Mouse (Mus musculus) kidney, postnatal 10 days (tissue): ENCODE results near the gene Foxf1.

Source experiments
- DNase-seq: peaks from one replicate; pipeline ENCODE4 v3.0.0; 2021; ENCODE audit warnings: mixed read lengths

Gene Foxf1

DNA sequence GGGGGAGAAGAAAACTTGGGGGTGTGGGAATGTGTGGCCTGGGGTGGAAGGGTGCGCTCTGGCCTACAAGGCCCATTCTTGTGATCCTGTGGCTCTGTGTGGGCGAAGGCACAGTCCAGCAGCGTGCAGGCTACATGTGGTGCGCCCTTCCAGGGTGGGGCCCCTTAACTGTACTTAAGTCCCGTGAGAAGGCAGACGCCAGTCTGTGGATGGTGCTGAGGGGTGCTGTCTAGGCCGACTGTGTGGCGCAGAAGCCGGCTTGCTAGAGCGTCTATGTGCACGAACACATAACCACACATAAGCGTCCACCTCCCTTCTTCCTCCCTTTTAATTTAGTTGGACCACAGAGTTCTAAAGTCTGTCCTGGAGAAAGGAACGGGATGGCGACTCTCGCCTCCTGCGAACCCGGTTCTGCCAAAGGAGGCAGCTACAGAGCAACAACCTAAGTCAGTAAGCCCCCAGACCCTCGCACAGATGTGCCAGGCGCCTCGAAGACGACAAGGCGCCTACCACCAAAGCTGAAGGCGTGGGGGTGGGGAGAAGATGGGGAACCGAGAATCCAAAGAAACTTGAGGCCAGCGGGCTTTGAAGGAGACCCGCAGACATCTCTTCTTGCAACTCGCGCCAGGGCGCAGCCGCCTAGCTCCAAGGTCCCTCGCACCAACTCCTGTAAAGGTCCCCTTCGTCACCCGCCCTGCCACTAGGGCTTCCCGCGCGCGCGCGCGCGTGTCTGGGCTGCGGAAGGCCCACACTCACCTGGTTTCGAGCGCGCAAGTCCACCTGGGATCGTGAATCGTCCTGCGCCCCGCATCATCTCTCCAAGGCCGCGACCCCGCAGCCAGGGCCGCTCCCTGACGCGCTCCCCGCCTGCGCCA lies 1.7 kb upstream of the Foxf1 start:
- DNase-seq = no peak

DNA sequence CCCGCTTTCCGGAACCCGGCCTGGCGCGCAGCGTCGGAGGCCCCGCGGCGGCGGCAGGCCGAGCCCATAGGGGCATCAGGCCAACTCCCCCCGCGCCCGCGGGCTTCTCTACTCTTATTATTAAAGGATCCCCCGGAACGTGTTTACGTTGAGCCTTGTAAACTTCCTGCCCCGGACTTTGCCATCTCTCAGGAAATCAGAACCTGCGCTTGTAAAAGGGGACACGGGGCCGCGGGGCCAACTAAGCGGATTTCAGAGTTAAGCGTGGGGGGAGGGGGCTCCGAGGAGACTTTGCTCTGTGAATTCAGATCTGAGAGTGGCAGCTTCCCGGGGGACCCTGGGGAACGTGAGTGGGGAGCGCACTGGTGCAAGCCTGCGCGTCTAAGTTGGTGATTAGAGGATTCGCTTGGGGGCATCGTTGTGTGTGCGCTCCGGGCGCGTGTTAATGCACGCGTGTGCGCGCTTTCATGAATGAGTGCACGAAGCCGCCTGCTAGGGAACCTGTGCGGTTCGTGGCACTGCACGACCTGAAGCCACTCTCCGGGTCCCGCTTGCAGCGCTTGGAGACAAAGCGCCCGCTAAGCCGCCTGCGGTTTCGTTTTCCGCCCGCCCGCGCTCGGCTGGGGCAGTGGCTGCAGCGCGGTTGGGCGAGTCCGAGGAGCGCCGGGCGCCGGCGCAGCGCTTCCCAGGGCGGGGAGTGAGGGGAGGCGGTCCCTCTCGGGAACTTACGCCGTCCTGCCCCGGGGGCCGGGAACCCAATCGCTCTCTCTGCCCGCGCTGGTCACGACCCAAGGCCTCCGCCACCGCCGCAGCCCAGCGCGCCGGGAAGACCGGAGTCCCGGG lies 872 bp upstream of the Foxf1 start:
- DNase-seq = peak; percentile 83

DNA sequence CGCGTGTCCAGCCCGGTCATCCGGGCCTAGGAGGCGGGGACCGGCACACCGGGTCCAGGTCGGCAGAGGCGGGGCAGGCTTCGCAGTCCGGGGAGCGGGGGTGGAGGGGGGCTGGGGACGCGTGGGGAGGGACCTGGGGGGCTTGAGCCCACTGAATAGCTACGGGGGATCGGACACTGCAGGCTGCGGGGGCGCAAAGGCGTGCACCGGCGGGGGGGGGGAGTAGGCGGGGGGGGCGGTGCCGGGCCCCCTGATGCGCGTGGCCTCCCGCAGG lies 313 bp upstream of the Foxf1 start:
- DNase-seq = no peak

DNA sequence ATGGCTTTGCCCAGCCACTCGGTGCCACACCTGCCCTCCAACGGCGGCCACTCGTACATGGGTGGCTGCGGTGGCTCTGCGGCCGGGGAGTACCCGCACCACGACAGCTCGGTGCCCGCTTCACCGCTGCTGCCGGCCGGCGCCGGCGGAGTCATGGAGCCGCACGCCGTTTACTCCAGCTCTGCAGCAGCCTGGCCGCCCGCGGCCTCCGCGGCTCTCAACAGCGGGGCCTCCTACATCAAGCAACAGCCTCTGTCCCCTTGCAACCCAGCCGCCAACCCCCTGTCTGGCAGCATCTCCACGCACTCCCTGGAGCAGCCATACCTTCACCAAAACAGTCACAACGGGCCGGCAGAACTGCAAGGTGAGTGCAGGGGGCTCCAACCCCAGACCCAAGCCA lies 825 bp downstream of the Foxf1 start:
- DNase-seq = no peak

DNA sequence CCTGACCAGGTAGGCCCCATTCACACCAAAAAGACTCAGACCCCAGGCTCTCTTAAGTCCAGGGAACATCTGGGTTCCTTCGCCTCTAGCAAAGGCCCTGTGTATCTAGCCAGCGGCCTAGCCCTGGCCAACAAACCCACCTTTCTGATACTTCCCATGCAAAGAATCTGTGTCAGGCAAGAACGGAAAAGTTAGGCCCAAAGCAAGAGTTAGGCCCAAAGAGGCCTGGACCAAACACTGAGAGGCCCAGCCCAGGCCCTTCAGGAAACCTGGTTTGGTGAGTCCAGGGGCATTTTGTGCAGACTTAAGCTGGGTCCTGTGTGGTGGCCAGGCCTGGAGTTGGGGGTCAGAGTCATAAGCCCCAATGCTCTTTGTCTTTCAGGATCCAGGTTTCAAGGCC lies 1.4 kb downstream of the Foxf1 start:
- no peak for DNase-seq

DNA sequence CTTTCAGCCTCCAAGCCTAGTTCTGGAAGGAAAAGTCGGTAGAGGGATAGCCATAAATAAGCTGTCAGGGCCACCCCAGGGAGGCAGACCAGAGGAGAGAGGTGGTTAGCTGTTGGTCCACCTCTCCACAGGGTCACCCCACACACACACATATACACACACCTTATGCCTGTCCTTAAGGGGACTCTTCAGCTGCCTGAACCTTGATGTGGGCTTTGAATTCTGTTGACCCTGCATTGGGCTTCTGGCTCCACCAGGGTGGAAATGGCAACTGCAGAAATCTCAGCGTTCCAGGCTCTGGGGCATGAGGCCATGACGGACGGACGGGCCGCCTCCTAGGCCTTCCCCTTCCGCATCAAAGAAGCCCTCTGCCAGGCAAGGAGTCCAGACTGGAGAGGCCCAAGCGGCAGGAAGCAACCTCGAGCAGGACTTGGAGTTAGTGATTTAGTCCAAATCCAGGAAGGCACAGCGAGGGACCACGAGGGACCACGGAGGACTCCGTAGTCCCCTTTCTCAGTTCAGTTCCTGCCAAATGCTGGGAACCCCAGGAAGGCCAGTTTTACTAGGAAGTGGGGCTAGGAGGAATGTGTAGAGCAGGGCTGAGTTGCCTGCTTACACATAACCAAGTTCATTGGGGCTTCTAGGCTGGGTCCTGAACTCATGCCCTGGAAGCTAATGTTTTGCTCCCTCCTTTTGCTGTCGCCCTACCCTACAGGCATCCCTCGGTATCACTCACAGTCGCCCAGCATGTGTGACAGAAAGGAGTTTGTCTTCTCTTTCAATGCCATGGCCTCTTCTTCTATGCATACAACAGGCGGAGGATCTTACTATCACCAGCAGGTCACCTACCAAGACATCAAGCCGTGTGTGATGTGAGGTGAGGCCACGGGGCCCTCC lies 2.1 kb downstream of the Foxf1 start:
- DNase-seq = no peak

DNA sequence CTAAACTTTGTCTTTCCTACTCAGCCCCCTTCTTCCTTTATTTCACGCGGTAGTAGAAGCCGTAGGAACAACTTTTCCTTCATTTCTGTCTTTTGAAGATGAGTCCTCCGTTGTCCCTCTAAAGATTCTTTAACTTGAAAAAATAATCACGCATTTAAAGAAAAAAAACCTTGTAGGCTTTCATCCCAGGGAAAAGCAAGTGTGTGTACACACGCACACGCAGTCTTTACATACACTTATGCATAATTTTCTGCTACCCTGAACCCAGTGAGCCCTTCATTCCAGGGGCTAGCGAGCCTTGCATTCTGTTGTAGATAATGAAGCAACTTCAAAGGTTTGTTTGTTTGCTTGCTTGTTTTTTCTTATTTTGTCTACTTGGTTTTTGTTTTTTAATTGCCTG lies 4.1 kb downstream of the Foxf1 start:
- no peak for DNase-seq

DNA sequence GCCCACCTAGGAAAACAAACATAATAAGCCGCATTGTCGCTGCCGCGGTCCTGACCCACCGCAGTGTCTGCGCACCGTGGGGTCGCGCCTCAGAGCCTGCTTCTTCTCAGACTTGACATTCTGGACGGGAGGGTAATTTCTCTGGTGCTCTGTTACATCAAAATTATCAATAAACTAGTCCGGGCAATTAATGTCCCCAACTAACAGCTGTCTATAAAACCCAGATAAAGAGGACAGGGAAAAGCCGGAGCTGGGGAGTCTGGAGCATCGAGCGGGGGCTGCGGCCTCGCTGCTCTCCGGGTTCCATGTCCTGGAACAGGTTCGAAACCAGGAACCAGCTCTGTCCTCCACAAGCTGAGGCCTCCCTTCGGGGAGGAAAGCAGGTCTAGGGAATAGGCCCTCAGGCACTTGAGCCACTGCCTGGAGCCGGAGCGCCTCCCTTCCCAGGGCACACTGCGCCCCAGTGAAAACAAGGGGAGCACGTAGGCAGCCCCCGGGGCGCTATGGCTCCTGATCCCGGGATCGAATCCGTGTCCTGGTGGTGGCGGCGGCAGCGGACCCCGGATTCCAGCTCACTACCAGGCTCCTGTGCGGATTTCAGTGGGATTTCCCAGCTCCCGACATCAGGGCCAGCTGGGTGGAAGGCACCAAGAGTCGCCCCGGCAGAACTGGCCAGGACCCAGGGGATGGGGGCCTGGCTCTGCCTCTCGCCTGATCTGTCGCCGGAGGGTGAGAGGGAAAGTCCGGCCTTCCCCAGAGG lies 4.9 kb downstream of the Foxf1 start:
- DNase-seq = no peak

DNA sequence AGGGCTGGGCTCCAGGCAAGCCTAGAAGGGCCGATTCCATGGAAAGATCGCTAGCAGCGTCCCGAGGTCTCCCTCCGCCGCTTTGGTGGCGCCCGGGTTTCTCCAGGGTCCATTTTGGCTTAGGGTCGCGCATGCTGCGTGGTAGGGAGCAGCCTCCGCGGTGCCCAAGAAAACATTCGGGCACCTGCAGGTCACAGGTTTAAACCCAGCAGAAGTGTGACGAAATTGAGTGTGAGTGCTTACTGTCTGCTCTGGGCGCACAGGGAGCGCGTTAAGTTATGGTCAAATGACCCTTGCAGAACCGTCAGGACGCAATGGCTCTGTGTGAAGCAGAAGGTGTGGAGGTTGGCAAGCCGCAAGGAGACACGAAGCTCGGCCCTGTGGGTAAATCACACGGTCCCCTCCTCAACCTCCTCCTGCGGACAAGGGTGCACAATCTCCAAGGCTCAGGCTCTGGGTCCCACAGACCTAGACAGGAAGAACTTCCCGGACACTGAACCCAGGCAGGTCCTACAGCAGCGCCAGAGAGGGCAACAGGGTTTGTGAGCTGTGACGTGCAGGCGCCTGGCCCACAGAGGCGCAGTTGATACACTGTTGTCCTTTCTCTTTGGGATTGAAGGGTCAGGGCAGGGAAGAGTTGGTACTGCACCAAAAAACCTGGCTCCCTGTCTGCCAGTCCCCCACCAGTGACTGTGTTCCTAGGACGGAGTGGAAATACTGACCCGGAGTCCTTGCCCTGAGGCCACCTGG lies 5.6 kb downstream of the Foxf1 start:
- no peak for DNase-seq

DNA sequence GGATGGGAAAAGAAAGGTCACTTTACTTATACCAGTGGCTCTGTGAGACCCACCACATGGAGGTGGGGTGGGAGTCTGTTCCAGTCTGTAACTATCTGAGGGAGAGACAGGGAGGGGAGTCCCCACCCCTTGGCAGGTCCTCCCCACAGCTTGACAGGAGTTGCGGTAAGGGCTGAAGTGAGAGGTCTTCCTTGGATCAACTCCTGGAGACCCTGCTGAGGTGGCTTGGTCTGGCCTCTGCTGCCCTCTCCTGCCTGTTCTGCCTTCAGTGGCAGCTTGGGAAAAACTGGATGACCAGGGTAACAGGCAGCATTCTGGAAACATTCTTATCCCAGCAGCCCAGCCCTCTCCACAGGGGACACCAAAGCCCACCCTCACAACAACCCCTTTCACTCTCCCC lies 6.5 kb downstream of the Foxf1 start:
- DNase-seq = peak; percentile 39

DNA sequence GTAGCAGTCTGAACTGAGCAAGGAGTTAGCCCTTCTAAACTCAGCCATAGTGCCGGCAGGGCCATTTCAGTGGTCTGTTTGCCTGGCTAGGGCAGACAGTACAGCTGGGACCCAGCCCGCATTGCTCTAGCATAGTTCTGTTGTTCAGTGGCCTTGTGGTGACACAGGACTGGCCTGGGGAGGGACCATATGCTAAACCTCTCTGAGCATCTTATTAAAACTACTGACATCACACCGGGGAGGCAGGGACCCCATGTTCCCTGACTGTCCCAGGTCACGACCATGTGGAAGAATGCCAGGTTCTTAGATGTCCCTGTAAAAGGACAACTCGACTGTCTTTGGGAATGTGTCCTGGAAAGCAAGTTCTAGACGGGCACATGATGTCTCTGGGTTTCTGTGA lies 8.0 kb downstream of the Foxf1 start:
- DNase-seq = no peak

DNA sequence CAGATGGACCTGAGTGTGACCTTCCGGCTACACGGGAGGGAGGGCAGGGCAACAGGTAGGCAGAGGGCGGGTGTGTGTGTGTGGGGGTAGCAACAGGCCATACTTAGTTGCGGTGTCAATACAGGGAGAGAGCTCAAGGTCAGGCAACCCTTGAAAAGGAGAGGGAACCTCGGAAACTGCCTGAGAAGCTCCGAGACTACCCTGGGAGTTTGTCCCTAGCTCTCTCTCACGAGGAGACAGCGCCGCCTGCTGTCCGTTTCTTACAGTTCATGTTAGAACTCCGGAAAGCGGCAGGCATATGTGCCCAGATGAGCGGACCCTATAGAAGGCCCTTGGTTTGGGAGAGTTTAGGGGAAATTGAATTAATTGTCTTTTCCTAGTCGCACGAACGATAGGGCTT lies 8.4 kb downstream of the Foxf1 start:
- peak; percentile 94 for DNase-seq

DNA sequence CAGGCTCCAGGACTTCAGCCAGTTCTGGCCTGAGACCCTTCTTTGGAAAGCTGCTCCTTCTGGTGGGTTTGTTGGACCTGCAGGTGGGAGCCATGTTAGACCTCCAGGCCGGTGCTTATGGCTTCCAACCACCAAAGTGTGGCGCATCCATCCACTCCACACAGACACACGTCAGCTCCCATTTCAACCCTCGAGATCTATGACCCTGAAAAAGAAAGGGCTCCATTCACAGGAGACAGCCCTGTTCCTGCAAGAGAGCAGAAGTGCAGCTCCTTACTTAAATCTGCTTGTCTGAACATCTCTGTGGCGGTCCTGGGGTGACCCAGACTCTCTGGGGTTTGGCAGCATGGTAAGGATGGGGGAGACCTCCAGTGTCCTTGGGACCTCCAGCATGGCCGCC lies 9.3 kb downstream of the Foxf1 start:
- DNase-seq = no peak

DNA sequence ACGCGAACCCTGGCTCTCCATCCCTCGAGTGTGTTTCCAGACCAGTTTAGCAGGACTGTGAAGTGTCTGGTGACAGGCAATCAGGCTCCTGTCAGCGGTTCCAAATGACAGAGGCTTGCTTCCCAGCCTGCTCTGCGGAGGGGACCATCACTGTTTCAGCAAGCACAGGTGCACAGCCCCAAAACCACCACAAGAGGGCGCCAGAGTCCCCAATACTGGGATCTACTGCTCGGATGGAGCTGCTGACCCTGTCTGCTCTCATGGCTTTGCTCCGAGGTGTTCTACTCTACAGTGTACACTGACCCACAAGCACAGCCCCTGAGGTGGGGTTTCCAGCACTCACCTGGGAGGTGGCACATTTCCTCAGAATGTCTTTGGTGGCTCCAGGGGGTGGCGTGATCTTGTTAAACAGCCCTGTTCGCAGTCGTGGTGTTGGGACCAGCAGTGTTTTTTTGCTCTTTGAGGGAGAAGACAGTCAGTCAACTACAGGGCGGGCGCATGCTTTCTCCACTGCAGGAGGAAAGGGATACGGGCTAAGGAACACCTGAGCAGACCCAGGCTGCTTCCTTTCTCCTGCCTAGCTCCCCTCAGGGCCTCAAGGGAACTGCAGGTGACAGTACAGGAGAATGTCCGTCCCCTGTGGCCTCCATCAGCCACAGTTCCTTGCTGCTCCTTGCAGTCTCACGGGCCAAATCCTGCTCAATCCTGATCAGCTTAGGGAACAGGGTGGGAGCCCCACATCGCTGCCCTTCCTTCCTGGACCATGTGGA lies 20.0 kb downstream of the Foxf1 start:
- DNase-seq = peak; percentile 86

DNA sequence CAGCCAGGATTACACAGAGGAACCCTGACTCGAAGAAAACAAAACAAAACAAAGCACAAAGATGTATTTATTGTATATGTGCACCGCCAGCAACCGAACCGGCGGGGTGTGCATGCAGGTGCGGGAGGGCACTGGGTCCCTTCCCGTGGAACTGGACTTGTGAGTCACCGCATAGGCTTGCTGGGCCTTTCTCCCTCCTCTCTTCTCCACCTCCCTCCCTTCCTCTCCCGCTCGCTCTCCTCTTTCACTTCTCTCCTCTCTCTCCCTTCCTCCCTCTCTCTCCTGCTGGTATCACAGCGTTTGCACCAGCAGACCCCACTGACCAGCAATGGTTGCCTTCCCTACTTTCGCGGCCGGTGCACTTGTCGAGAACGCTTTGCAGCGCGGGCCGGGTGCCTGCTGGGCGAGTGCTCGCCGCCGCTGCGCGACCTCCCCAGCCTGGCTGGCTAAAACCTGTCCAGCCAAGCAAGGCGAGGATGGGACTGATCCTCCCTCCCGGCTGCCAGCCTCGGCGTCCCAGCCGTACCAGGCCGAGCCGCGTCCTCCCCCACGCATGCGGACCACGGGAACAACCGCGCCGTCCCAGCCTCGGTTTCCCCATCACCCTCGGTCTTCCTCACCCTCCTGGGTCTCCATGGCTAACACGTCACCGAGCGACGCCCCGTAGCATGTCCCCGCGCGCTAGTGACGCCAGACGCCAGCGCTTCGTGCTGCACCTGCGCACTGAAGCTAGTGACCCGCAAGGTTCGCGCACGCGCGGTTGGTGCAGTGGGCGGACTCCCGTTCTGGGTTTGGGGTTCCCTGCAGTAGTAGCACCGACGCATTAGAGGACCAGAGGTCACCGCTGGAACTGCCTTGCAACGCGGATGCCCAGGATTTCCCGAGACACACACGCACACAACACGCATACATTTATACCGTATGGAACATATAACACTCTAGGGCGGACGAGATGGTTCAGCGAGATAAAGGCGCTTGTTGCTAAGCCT lies 23.8 kb downstream of the Foxf1 start, which contains the start of gene Mthfsd:
Mthfsd (minus strand) TSS at position 725 of the 989 bp plus-strand sequence.
- peak; percentile 99 for DNase-seq

DNA sequence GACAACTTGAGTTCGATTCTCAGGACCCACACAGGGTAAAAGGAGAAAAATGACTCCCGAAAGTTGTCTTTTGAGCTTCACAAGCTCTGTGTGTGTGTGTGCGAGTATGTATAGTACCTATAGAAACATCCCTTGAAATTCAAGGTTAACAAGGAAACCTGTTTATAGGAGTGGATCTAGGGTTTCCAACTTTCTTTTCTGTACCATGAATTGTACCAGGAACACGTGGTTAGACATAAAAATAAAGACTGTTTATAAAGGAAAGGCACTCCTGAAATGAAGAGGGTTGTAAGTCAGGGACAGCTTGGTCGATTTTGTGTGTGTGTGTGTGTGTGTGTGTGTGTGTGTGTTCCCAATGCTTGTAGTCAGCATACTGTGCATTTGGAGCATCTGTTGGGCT lies 24.5 kb downstream of the Foxf1 start:
- no peak for DNase-seq

DNA sequence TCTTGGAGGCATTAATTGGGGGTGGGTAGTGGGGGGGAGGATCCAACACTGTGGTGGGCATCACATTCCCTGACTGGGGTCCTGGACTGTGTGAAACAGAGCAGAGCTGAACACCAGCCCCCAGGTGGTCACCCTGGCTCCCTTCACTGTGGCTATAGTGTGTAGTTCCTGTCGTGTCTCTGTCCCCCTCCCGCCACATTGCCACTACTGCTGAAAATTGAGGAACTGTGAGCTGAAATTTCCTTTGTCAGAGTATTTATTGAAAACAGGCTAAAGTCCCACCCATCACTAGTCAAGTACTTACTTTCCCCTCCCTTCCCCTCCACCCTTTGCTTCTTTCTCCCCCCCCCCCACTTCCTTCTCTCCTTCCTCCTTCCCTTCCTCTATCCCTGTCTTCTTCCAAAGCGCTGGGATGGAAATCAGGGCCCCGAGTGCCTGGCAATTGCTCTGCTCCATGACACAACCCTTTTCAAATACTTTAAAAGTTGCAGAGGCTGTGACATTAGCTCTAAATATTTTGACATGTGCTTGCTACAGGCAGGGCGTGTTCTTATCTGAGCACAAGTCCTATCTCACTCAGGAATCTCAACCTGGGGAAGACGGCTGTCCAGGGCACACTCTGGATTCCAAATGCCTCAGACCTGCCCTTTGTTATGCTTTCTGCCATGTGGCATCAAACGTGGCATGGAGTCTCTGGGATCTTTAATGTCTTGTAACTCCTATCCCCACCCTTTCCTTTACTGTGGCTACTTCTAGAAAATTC lies 27.1 kb downstream of the Foxf1 start:
- no peak for DNase-seq

DNA sequence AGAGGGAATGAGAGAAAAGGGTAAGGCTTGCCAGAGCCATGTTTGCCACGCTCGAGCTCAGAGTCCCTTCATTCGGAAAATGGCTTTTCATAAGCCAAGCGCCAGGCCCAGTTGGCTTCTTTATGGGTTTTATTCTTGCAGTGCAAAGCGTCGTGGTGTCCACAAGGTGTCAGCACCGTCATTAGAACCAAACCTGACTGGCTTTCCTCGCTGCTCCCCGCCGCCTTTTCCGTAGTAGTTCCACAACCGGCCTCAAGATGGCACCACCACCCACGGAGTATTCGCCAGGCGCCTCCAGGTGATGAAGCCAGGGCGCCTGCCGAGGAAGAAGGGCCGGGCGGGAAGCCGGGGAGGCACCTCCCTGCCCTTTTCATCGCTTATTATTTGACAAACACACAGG lies 29.1 kb downstream of the Foxf1 start:
- peak; percentile 97 for DNase-seq

DNA sequence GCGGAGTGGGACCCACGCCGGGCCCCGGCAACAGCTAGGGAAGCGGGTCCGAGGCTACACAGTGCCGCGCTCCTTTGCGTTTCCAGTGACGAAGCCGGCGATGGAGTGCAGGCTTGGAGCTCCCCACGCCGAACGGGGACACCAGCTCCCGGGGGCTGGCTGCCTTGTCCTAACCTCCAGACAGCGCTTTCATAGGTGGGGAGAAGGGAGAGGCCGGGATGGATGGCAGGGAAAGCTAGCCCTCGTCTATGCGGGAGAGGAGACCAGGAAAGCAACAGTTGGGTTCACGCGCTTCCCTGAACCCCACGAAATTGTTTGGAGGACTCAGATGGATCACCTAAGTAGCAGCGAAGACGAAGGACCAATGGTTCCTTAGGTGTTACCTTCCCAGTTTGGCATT lies 30.9 kb downstream of the Foxf1 start:
- DNase-seq = peak; percentile 48
